8 mouse cellular contexts compared by ENCODE assay signal in the genomic region with DNA sequence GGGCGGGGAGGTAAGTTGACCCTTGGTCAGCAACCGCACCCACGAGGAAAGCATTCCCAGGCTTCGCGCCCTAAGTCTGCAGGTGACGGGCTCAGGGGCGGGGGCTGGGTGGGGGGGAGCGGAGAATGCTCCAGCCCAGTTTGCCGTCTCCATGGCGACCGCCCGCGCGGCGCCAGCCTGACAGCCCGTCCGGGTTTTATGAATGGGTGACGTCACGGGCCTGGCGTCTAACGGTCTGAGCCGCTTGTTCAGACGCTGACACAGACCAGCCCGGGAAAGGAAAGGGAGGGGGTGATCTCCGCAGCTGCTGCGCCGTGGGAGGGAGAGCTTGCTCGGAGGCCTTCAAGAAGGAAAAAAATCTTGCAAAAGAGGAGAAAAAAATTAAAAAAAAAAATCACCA. TPM values are rescaled to one million over a fixed set of nuclear protein-coding genes. Genes with fewer than 3 reads are reported as not detected.
A peak's percentile ranks its signal among the peaks of the same experiment; 100 is the strongest.
DNase-seq lines count a peak whose midpoint lies in the region; ATAC-seq lines count a peak whose summit lies in the region.

No protein-coding gene starts in this region.

- no peak for ATAC-seq in monocyte, adult 5-6 weeks (replicated peaks; ENCODE audit: insufficient number of reproducible peaks, low FRiP score, low TSS enrichment, poor library complexity, severe bottlenecking)
- ATAC-seq in embryonic facial prominence, embryonic 11.5 days (replicated peaks; ENCODE audit: insufficient number of reproducible peaks, low FRiP score, low TSS enrichment, low read depth) = peak; percentile 80
- ATAC-seq in limb, embryonic 13.5 days (ENCODE audit: low FRiP score, low read depth) = peak; percentile 82
- ATAC-seq in midbrain, embryonic 16.5 days = peak; percentile 93

- H3K9me3 ChIP-seq in embryonic facial prominence, embryonic 11.5 days (replicated peaks; ENCODE audit: control insufficient read depth, low read length) = no peaks in the 10 kb centered on the region
- H3K9me3 ChIP-seq in limb, embryonic 13.5 days = no peaks in the 10 kb centered on the region
- no peaks in the 10 kb centered on the region for H3K9me3 ChIP-seq in midbrain, embryonic 16.5 days (replicated peaks; ENCODE audit: control insufficient read depth, low read length, poor library complexity, severe bottlenecking)

- H3K9ac ChIP-seq in embryonic facial prominence, embryonic 11.5 days (replicated peaks; ENCODE audit: low read length) = peak overlapping the region; percentile 28; the same call in 1 of the 2 replicates
- peak overlapping the region; percentile 98 for H3K9ac ChIP-seq in limb, embryonic 13.5 days
- peak overlapping the region; percentile 52 for H3K9ac ChIP-seq in midbrain, embryonic 16.5 days (ENCODE audit: low read depth, low read length)

- under 1% methylated on average over 28 of the region's 28 CpGs for WGBS in embryonic facial prominence, embryonic 11.5 days
- under 1% methylated on average over 28 of the region's 28 CpGs for WGBS in limb, embryonic 13.5 days
- WGBS in midbrain, embryonic 16.5 days = 0% methylated on average over 28 of the region's 28 CpGs

- no peaks in the 10 kb centered on the region for H3K36me3 ChIP-seq in embryonic facial prominence, embryonic 11.5 days (replicated peaks; ENCODE audit: control insufficient read depth, insufficient read depth, low read depth, low read length)
- H3K36me3 ChIP-seq in limb, embryonic 13.5 days = peaks cover 6% of the 10 kb centered on the region; the same call in 1 of the 2 replicates
- no peaks in the 10 kb centered on the region for H3K36me3 ChIP-seq in midbrain, embryonic 16.5 days (ENCODE audit: control insufficient read depth, insufficient read depth, low read length)

- DNase-seq in monocyte, adult 2 months (ENCODE audit: low read depth in 1 of 2, low spot score in 2 of 2) = peak; percentile 67 to 80
- peak; percentile 99 for DNase-seq in embryonic facial prominence, embryonic 11.5 days (ENCODE audit: low spot score)
- DNase-seq in heart, adult 8-10 months (ENCODE audit: low spot score) = peak; percentile 94
- peak; percentile 96 to 97 for DNase-seq in kidney, adult 8-10 months
- DNase-seq in spleen, postnatal 4 days (ENCODE audit: low spot score in 2 of 2) = peak; percentile 70 to 84

- peak overlapping the region; percentile 95 for H3K4me2 ChIP-seq in embryonic facial prominence, embryonic 11.5 days (ENCODE audit: low read depth, low read length)
- peak overlapping the region; percentile 94 for H3K4me2 ChIP-seq in limb, embryonic 13.5 days (replicated peaks)
- peak overlapping the region; percentile 75 for H3K4me2 ChIP-seq in midbrain, embryonic 16.5 days (ENCODE audit: low read length)

- peak overlapping the region; percentile 82 for H3K4me3 ChIP-seq in embryonic facial prominence, embryonic 11.5 days (ENCODE audit: low read depth, low read length)
- peak overlapping the region; percentile 95 for H3K4me3 ChIP-seq in limb, embryonic 13.5 days
- peak overlapping the region; percentile 41 for H3K4me3 ChIP-seq in midbrain, embryonic 16.5 days (ENCODE audit: low read depth, low read length)

- H3K4me1 ChIP-seq in embryonic facial prominence, embryonic 11.5 days (ENCODE audit: control insufficient read depth, insufficient read depth, low read length) = peaks cover 8% of the 10 kb centered on the region
- peaks cover 65% of the 10 kb centered on the region for H3K4me1 ChIP-seq in limb, embryonic 13.5 days
- peaks cover 30% of the 10 kb centered on the region for H3K4me1 ChIP-seq in midbrain, embryonic 16.5 days (ENCODE audit: control insufficient read depth, insufficient read depth, low read length)

- H3K27me3 ChIP-seq in embryonic facial prominence, embryonic 11.5 days (ENCODE audit: control insufficient read depth, insufficient read depth, low read length) = no peaks in the 10 kb centered on the region
- H3K27me3 ChIP-seq in limb, embryonic 13.5 days = no peaks in the 10 kb centered on the region
- H3K27me3 ChIP-seq in midbrain, embryonic 16.5 days (ENCODE audit: control insufficient read depth, insufficient read depth, low read depth, low read length) = no peaks in the 10 kb centered on the region; the same call in 1 of the 2 replicates

- peak overlapping the region; percentile 86 for H3K27ac ChIP-seq in embryonic facial prominence, embryonic 11.5 days (replicated peaks; ENCODE audit: low read depth, low read length)
- peak overlapping the region; percentile 98 for H3K27ac ChIP-seq in limb, embryonic 13.5 days
- H3K27ac ChIP-seq in midbrain, embryonic 16.5 days (ENCODE audit: low read length) = peak overlapping the region; percentile 12; the same call in 1 of the 2 replicates

RNA-seq across cellular contexts. Expression of a gene that starts 1.1 kb away (rescaled TPM):
- total RNA-seq in monocyte, adult 5-6 weeks (2017) = 3.7 to 18.6 TPM (median 15.7 TPM) in 3 replicates
- 166 and 179 TPM in 2 replicates for polyA plus RNA-seq in embryonic facial prominence, embryonic 11.5 days (2014; fragmentation: Nextera tagmentation; extraction: Ambion mirVana)
- 10 to 100 TPM; 43.3 to 63.6 (median 58.4) TPM for total RNA-seq in heart, adult 8-10 months (2022)
- 232 and 236 TPM in 2 replicates for polyA plus RNA-seq in limb, embryonic 13.5 days (2015; fragmentation: Nextera tagmentation; extraction: Ambion mirVana)
- polyA plus RNA-seq in midbrain, embryonic 16.5 days (2015; fragmentation: Nextera tagmentation; extraction: Ambion mirVana) = 23.7 and 35.7 TPM in 2 replicates

RNA-seq across cellular contexts. Expression of a gene that starts 19.0 kb away (rescaled TPM):
- not detected in 3 replicates for total RNA-seq in monocyte, adult 5-6 weeks (2017)
- polyA plus RNA-seq in embryonic facial prominence, embryonic 11.5 days (2014; fragmentation: Nextera tagmentation; extraction: Ambion mirVana) = 9.8 and 11.1 TPM in 2 replicates
- total RNA-seq in heart, adult 8-10 months (2022) = 10 to 100 TPM; 10.3 to 16.2 (median 12.4) TPM
- 32.0 and 34.4 TPM in 2 replicates for polyA plus RNA-seq in limb, embryonic 13.5 days (2015; fragmentation: Nextera tagmentation; extraction: Ambion mirVana)
- polyA plus RNA-seq in midbrain, embryonic 16.5 days (2015; fragmentation: Nextera tagmentation; extraction: Ambion mirVana) = 5.0 and 5.4 TPM in 2 replicates

RNA-seq across cellular contexts. Expression of a gene that starts 48.1 kb away (rescaled TPM):
- 10.0 to 12.9 TPM (median 10.6 TPM) in 3 replicates for total RNA-seq in monocyte, adult 5-6 weeks (2017)
- polyA plus RNA-seq in embryonic facial prominence, embryonic 11.5 days (2014; fragmentation: Nextera tagmentation; extraction: Ambion mirVana) = 40.6 and 45.1 TPM in 2 replicates
- 10 to 100 TPM; 15.0 to 19.6 (median 16.6) TPM for total RNA-seq in heart, adult 8-10 months (2022)
- polyA plus RNA-seq in limb, embryonic 13.5 days (2015; fragmentation: Nextera tagmentation; extraction: Ambion mirVana) = 29.2 and 30.0 TPM in 2 replicates
- polyA plus RNA-seq in midbrain, embryonic 16.5 days (2015; fragmentation: Nextera tagmentation; extraction: Ambion mirVana) = 31.1 and 34.4 TPM in 2 replicates

Comparison
In these comparisons a context has a peak if more than half of its experiments do, and no peak if none do; other contexts are left out.
1. H3K27ac ChIP-seq: peak in every context shown above with its lines; median percentile 98 in limb, embryonic 13.5 days; 86 in embryonic facial prominence, embryonic 11.5 days; 12 in midbrain, embryonic 16.5 days.
2. H3K4me3 ChIP-seq: peak in every context shown above with its lines; median percentile 95 in limb, embryonic 13.5 days; 82 in embryonic facial prominence, embryonic 11.5 days; 41 in midbrain, embryonic 16.5 days.
3. H3K9ac ChIP-seq: peak in every context shown above with its lines; median percentile 98 in limb, embryonic 13.5 days; 52 in midbrain, embryonic 16.5 days; 28 in embryonic facial prominence, embryonic 11.5 days.